Mouse (Mus musculus) lung, adult 2 months (tissue): ENCODE data around the gene Nfix. TPM values are rescaled to one million over a fixed set of nuclear protein-coding genes. Genes with fewer than 3 reads are reported as not detected.

Source experiments
- DNase-seq: peaks from one replicate; pipeline ENCODE4 v3.0.0; 2022
- H3K4me1 ChIP-seq: fragments of 200-500 bp; 2 replicates; pipeline ENCODE4 v1.6.1; 2011; ENCODE audit warnings: low read length; ENCODE audit not compliant: control insufficient read depth, insufficient read depth
- H3K4me3 ChIP-seq: fragments of 200-500 bp; replicated peaks from 2 replicates; pipeline ENCODE3; 2011; ENCODE audit warnings: low read depth, mild to moderate bottlenecking, control low read depth, low read length; ENCODE audit errors: extremely low read depth
- CTCF ChIP-seq: fragments of 200-500 bp; IDR thresholded peaks from 2 replicates; pipeline ENCODE4 v1.5.1; 2011; ENCODE audit warnings: mild to moderate bottlenecking, low read length, control low read depth; ENCODE audit not compliant: insufficient read depth
- POLR2A ChIP-seq: fragments of 200-500 bp; IDR thresholded peaks from 2 replicates; pipeline ENCODE4 v1.6.1; 2011; ENCODE audit warnings: low read depth, mild to moderate bottlenecking, control low read depth, low read length, borderline replicate concordance; ENCODE audit errors: extremely low read depth
- WGBS: fragments of 180-500 bp; shearing (Covaris S2); methylation state at CpG from one replicate; pipeline ENCODE4 v1.1.7; 2018; 5-methylcytosine and 5-hydroxymethylcytosine counted together
- polyA plus RNA-seq: library from polyadenylated mRNA; depleted of rRNA; stranded (reverse); fragments of >200 nt; gene quantifications from 2 replicates; pipeline ENCODE4 v1.2.3, GENCODE M21; 2012

Nfix gene
- polyA plus RNA-seq, 1 experiment, result 96.2 TPM

GRCm38 (mm10) chr8:84786801-84787467, 13.2 kb downstream of the Nfix start:
- 70% methylated on average over 11 of the region's 11 CpGs for WGBS
- no peak for TF ChIP-seq CTCF
- no peak for TF ChIP-seq POLR2A
- no peak for DNase-seq
- H3K4me3 ChIP-seq, result no peak overlapping the region
- peaks cover 45% of the 10 kb centered on the region for H3K4me1 ChIP-seq

DNA sequence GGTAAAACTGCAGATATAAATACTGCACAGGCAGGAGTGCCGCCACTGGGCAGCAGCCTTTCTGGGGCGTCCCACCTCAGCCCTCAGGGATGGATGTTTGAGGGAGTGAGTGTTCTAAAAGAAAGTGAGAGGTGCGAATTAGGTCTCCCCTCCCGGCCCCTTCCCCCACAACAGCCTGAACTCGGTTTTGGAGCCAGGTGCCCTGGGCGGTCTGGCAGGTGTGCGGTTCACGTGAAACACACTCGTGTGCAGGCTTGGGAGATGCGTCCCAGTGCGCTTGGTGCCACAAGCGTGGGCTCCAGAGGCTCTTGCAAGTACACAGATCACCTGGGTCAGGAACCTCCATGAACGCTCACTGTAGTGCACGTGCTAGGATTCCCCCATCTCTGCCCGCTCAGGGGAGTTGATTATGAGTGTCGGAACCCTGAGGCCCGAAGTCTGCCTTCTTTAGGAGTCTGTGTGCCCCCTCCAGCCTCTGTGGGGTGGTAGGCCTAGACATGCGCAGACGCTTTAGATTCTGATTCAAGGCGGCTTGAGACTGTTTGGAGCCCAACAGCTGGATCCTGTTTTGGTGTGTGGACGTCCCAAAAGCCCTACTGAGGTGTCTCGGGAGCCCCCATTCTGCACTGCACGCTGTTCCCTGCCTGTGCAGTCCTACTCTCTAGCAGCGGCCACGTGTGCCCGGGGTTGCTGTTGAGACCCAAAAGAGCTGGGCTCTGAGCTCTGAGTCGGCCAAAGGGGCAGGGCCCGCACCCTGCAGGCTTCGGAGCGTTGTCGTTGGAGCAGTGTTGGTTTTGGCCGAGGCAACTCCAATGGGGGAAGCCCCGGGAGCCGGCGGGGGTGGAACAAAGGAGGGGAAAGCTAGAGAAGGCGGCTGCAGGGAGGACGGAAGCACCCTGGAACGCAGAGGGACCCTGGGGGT, 14.1 kb downstream of the Nfix start:
- 48% methylated on average over 38 of the region's 38 CpGs for WGBS
- H3K4me1 ChIP-seq, result peaks cover 49% of the 10 kb centered on the region
- no peak for TF ChIP-seq POLR2A
- no peak for TF ChIP-seq CTCF
- H3K4me3 ChIP-seq, result no peak overlapping the region
- peak; percentile 64 for DNase-seq

DNA sequence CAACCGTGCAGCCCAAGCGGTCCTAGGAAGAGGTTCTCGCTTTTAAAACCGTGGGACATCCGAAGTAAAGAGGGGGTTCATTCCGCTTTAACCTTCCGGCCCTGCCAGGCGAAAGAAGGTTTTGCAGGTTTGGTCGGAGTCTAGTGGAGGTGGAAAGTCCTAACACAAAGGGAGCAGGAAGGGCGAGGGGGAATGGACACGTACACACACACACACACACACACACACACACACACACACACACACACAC, 14.7 kb downstream of the Nfix start:
- Histone ChIP-seq H3K4me1 (peaks cover 43% of the 10 kb centered on the region), H3K4me3 (no peak overlapping the region)
- no peak for DNase-seq
- TF ChIP-seq CTCF, result no peak
- no peak for TF ChIP-seq POLR2A
- 58% methylated on average over 11 of the region's 11 CpGs for WGBS

GRCm38 (mm10) chr8:84784681-84785505, 15.3 kb downstream of the Nfix start:
- WGBS, result 38% methylated on average over 48 of the region's 48 CpGs
- no peak for DNase-seq
- TF ChIP-seq POLR2A (no peak), CTCF (no peak)
- H3K4me1 ChIP-seq, result peaks cover 41% of the 10 kb centered on the region
- H3K4me3 ChIP-seq, result no peak overlapping the region

GRCm38 (mm10) chr8:84783919-84784581, 16.1 kb downstream of the Nfix start:
- no peak for DNase-seq
- WGBS, result 34% methylated on average over 33 of the region's 33 CpGs
- H3K4me1 ChIP-seq, result peaks cover 34% of the 10 kb centered on the region
- TF ChIP-seq CTCF (no peak), POLR2A (no peak)
- peak overlapping the region; percentile 11 for H3K4me3 ChIP-seq

- 78% methylated on average over 11 of the region's 11 CpGs for WGBS
- Histone ChIP-seq H3K4me1 (peaks cover 36% of the 10 kb centered on the region), H3K4me3 (no peak overlapping the region)
- no peak for DNase-seq
- no peak for TF ChIP-seq CTCF
- no peak for TF ChIP-seq POLR2A
Measured at GRCm38 (mm10) chr8:84783198-84783918, 16.8 kb downstream of the Nfix start.

GRCm38 (mm10) chr8:84782680-84783079, 17.5 kb downstream of the Nfix start:
- Histone ChIP-seq H3K4me3 (no peak overlapping the region), H3K4me1 (peaks cover 36% of the 10 kb centered on the region)
- no peak for DNase-seq
- TF ChIP-seq CTCF (no peak), POLR2A (no peak)
- WGBS, result 76% methylated on average over 10 of the region's 10 CpGs

- 46% methylated on average over 5 of the region's 5 CpGs for WGBS
- H3K4me1 ChIP-seq, result peaks cover 31% of the 10 kb centered on the region
- DNase-seq, result no peak
- TF ChIP-seq CTCF (no peak), POLR2A (no peak)
- no peak overlapping the region for H3K4me3 ChIP-seq
Measured at GRCm38 (mm10) chr8:84781686-84782505, 18.2 kb downstream of the Nfix start.
